Mouse (Mus musculus): ENCODE results near the gene Ccdc9.
"Not testable (repeated sequence)": the region's sequence is repeated elsewhere in the genome, so short reads cannot be mapped to it uniquely, and the experiment has no call there.

The Ccdc9 gene

DNA sequence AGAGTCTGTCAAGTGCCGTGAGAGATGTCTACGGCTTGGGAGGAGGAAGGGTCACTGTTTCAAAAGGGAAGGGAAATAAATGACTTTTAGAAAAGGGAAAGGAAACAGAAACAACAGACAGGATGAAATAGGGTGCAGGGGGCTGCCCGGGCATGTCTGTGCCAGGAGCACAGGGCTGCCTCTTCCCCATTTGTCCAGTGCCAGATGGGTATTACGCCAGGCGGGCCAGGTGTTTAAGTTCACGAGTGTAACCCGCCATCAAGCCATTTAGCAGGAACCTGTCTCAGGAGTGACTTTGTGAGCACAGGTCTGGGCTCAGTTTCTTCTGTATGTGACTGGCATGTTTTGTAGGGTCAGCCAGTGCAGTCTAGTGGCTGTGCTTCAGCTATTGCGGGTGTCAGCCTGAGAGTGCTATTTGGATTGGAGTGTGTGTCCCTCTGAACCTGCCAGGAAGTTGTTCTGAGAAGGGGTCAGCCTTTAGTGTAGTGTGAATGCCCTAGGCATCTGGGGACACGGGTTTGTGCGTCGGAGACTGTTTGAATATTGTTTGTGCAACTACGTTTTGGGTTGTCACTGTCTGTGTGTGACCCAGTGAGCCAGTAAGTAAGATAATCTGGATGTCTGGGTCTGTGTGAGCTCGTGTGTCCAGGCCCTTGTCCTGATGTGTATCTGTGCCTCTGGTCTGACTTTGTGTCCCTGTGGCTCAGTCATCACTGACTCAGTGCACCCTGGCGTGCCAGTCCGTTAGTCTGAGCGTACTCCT is 22.1 kb upstream of the Ccdc9 start:
- in situ Hi-C loops (cut with MseI, MboI), result no loop called here

DNA sequence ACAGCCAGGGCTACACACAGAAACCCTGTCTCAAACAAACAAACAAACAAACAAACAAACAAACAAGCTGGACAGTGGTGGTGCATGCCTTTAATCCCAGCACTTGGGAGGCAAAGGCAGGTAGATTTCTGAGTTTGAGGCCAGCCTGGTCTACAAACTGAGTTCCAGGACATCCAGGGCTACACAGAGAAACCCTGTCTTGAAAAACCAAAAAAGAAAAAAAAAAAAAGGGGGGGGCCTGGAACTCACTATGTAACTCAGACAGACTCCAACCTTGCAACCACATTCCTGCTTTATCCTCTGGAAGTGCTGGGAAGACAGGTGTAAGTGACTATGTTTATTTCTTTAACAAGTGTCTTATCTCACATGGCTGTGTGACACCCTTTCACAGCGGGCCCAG is 21.5 kb upstream of the Ccdc9 start, which contains the start of gene Bbc3:
Gene Bbc3 (plus strand): TSS at position 301 of the 400 bp plus-strand sequence.
- in situ Hi-C loops (cut with MseI, MboI), result not testable (repeated sequence)

DNA sequence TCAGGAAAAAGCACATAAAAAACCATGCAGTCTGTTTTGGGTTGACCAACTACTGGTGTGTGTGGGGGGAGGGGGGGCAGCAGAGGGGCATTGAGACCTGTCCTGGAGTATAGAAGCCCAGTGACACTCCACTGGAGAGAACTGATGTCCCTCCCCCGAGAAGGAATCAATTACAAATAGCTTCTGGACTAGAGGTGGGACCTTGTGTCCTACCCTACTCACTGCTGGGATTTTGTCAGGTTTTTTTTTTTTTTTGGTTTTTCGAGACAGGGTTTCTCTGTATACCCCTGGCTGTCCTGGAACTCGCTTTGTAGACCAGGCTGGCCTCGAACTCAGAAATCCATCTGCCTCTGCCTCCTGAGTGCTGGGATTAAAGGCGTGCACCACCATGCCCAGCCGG is 20.5 kb upstream of the Ccdc9 start:
- in situ Hi-C loops (cut with MseI, MboI), result not testable (repeated sequence)

DNA sequence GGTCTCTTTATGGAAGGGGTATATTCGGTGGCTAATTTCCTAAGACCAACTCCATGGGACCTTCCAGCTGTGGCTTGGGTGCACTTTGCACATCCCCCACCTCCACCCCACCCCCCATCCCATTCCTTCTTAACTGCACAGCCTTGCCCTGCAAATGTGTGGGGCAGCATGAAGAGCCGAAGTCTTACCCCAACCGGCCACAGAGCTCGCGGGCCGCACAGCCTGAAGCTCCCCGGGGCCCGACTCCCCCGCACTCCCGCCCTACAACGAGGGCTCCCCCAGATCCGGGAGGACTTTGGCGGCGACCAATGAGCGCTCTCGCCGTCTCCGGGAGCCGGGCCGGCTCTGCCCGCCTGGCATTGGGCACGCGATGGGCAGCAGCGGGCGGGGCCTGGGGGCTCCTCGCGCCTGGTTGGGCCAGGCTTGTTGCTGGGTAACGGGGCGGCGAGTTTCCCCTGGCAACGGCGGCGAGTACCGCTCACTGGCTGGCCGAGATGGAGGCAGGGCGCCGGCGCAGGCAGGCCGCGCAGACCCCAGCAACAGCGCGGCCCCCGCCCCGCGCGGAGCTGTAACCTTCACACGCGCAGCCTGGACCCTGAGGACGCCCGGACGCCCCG is 12.9 kb upstream of the Ccdc9 start:
- in situ Hi-C loops (cut with MseI, MboI), result no loop called here

DNA sequence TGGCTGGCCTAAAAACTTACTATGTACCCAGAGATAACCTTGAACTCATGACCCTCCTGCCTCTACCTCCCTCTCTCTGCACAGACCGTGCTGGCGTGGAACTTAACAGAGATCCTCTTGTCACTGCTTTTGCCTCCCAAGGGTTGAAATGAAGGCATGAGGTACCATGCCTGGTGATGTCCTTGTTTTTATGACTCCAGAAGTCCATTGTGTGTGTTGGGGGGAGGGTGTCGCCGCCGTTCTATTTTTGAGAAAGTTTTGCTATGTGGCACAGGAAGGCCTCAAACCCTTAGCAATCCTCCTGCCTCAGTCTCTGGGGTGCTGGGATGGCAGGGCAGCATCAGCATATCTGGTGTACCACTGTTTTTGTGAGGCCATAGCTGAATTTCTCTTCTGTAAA is 12.3 kb upstream of the Ccdc9 start:
- in situ Hi-C loops (cut with MseI, MboI), result no loop called here

DNA sequence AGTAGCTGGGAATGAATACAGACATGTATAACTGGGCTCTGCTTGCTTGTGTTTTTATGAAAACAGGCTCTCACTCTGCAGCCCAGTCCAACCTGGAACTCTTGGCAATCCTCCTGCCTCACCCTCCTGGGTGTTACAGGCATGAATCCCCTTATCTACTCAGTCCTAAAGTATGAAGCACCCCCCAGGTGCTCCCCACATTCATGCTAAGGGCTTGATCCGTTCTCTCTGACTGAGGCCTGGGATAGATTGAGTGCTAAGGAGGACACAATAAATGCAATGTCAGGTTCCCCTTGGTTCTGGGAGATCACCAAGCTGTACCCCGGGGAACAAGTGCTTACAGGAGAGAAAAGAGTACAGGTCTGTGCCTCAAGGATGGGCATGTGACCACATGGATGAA is 11.0 kb upstream of the Ccdc9 start:
- in situ Hi-C loops (cut with MseI, MboI), result no loop called here

DNA sequence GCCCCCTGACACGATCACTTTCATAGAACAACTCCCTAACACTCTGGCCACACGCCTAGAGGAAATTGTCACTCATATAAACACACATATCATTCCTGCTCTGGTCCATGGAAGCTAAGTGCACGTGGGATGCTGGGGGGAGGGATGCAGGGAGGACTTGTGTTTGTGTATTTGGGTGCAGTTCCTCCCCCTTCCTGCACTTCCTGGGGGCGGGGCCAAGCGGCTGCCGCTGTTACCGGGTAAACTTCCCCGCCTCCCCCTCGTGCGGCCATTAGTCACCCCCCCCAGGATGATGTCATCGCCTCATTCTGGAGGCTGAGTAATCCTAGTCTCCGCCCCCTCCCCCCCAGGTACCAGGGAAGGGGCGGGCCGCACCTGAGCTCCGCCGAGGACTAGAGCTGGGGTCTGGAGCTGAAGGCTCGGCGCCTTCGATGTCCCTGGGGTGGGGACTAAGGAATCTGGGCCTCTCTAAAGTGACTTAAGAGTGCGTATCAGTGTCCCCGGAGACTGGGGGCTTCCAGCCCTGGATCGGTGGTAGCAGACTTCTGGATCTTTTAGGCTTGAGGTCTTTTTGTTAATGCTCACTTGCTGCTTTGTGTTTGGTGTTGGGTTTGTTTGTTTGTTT is 10.3 kb upstream of the Ccdc9 start:
- in situ Hi-C loops (cut with MseI, MboI), result no loop called here

DNA sequence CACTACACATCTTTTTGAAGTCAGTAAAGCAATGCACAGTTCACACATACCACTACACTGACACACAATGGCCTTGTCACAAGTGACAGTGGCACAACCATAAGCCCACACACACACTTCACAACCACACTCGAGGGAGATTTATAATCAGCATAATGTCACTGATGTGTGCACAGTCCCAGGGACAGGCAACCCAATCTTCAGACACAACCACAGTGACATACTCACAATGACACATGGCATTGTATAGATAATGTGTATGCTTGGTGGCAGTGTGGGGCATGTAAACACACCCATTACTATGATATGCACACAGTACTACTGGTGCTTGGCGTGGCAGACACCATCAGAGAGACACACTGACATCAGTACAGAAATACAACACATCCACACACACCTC is 9.6 kb upstream of the Ccdc9 start:
- in situ Hi-C loops (cut with MseI, MboI), result no loop called here

DNA sequence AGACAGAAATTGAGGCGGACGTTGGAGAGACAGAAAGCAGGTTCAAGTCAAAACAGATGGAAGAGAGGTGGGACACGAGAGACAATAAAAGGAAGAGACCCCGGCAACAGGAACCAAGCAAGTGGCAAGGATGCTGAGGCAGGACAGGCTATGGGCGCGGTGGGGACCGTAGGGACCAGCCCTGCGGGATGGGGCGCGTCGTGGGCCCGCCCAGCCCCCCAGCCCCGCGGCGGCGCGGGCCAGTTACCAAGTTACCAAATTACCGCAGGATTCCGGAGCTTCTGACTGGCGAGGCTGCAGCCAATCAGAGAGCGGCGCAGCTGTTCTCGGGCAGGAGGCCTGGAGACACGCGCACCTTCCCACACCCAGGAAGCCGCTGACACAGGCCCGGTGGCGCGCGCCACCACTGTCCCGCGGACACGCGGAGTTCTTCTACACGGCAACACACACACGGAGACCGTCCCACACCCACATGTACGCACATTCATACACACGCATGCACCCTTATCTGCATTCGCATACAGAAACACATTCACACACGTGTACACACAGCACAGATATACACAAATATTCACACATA is 8.8 kb upstream of the Ccdc9 start:
- in situ Hi-C loops (cut with MseI, MboI), result no loop called here

DNA sequence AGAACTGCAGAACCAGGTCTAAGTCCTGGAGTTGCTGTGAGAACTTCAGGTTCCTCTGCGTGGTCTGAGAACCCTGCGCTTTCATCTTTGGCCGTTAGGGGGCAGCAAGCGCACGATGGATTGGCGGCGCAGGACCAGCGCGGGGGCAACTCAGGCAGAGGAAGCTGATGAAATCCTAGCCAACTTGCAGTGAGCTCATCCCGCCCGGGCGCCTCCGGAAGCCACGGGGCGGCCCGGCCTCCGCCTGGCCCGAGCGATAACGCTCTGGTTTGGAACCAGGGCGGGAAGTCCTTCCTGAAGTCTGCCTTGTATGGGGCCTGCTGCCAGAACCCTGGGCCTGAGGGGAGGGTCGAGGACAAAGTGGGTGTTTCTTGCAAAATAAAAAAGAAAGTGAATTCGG is 8.2 kb upstream of the Ccdc9 start:
- in situ Hi-C loops (cut with MseI, MboI), result no loop called here

DNA sequence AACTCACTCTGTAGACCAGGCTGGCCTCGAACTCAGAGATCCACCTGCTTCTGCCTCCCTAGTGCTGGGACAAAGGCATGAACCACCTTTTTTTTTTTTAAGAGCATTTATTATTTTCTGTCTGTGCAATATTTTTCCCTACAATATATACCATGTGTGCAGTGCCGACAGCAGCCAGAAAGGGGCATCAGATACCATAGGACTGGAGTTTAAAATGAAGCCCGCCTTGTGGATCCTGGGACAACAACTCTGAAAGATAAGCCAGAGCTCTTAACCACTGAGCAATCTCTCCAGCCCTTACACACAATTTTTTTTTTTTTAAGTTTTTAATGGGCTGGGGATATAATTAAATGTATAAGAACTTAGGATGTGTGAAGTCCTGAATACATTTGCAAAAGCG is 7.8 kb upstream of the Ccdc9 start:
- in situ Hi-C loops (cut with MseI, MboI), result no loop called here

DNA sequence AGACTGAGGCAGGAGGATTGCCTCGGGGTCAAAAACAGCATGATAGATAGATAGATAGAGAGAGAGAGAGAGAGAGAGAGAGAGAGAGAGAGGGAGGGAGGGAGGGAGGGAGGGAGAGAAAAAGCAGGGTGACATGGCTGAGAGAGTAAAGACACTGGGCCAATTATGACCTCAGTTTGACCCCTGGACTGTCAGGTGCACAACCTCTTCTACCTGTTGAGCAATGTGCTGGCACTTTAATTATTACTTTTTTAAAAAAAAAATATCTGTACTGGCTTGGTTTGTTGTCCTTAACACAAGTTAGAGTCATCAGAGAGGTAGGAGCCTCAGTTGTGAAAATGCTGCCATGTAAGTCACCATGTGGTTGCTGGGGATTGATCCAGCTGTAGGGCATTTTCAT is 1.2 kb upstream of the Ccdc9 start:
- in situ Hi-C loops (cut with MseI, MboI), result no loop called here

DNA sequence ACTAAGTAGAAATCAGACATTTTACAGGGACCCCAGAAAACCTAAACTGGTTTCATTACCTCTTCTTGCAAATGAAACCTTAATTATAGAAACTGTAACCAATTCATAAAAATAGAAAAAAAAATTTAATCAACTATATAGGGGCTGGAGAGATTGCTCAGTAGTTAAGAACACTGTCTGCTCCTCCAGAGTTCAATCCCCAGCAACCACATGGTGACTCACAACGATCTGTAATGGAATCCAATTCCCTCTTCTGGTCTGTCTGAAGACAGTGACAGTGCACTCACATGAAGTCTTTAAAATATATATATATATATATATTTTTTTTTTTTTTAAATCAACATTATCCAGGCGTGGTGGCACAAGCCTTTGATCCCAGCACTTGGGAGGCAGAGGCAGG is 421 bp upstream of the Ccdc9 start:
- in situ Hi-C loops (cut with MseI, MboI), result no loop called here

DNA sequence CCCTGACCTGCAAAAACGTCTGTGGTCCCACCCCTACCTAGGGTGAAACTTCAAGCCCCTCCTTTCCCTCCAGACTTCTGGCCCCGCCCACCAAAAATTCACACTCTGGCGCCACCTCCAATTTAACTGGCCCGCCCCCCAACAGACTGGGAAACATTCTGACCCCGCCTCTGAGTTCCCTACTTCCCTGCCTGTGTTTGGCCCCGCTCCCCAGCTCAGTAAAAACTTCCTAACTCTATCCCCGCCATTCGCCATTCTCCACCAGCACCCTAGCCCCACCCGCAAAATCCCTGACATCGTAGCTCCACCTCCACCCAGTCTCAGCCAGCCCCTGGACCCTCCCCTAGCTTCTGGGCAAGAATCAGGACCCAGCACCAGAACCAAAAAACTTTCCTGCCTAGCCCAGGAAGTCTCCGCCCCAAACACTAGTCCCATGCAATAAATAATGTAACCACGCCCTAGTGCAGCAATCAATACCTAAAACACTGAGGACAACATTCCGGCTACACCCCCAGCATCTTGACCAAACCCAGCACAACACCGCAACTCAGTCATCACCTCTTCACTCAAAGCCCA is 1.1 kb downstream of the Ccdc9 start:
- in situ Hi-C loops (cut with MseI, MboI), result no loop called here

DNA sequence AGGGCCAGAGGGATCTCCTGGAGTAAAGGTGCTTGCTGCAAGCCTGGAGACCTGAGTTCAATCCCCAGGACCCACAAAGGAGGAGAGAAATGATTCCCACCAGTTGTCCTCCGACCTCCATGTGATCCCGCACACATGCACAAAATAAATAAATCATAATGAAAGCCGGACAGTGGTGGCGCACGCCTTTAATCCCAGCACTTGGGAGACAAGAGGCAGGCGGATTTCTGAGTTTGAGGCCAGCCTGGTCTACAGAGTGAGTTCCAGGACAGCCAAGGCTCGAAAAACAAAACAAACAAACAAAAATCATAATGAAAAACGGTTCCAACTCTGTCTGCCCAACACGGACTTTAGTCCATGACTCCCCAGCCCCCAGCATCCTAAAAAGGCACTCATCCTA is 1.7 kb downstream of the Ccdc9 start:
- in situ Hi-C loops (cut with MseI, MboI), result no loop called here

DNA sequence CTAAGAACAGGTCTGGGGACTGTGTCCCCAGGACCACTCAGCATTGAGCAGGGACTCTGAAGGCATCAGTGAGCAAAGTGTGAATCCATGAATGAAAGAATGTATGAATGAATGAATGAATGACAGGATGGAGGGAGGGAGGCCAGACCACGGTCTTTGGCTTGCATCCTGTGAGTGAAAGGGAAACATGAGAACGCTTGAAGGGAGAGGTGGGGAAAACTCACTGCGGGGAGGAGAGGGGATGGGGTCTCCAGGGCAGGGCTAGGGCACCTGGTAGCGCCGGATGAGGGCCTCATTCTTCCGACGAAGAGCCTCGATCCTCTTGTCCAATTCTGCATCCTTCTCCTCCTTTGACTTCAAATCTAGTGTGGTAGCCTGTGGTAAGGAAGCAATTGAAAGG is 2.6 kb downstream of the Ccdc9 start:
- in situ Hi-C loops (cut with MseI, MboI), result no loop called here

DNA sequence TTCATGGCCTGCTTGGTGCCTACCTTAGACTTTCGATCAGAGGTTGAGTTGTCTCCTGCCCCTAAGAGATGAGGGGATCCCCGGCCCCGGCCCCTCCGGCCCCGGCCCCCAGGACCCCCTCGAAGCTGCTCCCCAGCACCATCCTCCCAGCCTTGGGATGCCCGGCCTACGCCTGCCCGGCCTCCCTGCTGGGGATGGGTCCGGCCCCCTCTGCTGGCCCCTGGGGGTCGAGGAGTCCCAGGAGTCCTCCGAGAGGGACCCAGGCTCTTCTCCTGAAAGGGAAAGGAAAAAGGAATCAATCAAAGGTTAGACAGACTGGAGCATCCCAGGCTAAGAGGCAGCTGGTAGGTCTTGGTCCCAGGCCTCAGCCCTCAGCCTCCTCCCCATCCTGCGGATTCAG is 4.3 kb downstream of the Ccdc9 start:
- in situ Hi-C loops (cut with MseI, MboI), result no loop called here

DNA sequence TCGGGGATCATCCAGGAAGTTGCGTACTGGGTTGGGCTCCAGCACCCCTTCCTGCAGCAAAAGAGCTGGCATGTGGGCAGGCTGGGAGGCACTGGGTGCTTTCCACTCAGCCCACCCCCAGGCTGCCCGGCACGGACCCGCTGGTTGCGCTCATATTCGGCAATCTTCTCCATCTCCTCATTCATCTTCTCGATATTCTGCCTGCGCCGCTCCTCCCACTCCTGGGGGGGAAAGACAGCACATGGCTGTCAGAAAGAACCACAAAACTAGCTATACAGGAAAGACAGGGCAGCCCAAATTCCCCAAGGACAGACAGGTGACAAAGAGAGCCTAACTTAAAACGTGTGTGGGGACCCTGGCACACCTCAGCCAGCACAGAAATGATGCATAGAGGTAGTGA is 5.9 kb downstream of the Ccdc9 start:
- in situ Hi-C loops (cut with MseI, MboI), result no loop called here

DNA sequence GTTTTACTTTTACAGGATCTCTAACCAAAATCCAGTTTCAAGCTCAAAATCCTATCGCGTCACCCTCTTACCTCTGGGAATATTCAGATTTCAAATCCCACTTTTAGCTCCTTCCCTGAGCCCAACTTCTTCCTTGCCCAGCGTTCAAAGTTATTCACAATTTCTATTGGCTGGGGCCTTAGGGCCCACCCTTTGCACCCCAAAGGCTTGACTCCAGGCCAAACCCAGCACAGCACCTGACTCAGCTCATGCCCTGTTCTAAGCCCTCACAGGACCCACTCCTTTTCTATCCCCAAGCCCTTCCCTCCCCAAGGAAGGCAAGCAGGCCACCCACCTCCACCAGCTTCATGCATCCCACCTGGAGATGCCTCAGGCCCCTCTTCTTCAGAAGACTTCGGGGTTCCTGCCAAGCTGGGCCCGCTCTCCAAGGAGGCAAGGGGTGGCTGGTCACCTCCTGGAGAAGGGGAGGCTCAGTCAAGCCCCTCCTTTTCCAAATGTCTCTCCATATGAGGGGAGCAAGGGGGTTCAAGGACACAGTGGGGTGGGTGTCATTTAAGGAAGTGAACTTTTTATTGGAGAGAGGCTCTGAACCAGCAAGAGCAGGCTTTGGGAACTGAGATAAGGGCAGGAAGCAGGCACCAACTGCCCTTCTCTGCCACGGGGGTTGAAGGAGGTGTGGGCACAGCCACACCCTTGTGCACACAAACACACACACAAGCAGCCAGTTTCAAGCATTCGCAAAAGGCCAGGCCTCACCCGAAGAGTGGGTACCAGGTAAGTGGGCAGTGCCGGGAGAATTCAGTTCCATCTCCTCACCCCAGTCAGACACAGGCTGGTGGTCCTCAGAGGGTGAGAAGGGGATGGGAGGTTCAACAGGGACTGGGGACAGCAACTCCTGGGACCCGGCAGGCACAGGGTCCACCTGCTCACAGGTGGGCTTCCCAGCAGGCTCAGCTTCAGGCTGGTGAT is 11.4 kb downstream of the Ccdc9 start:
- in situ Hi-C loops (cut with MseI, MboI), result loop anchor here (5.0 kb wide), 2 partner anchors 53 to 83 kb away; partner anchors contain the start of gene Dhx34 (in 1 of the 2)

DNA sequence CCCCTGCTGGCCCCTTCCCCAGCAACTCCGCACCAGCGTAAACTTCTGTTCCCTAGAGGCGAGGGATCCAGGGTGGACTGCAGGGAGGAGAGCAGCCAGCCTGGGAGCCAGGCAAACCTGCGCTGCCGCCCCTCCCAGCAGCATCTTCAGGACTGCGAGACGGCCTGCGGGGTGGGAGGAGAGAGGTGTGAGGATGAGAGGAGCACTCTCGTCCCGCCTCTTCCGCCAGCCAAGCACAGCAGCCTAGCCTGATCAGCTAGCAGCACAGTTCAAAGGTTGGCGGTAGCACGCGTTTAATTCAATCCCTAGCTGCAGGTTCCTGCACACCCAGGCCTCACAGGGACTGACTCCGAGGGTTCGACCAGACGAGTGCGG is 12.8 kb downstream of the Ccdc9 start:
- in situ Hi-C loops (cut with MseI, MboI), result loop anchor here (5.0 kb wide), 2 partner anchors 51 to 81 kb away; partner anchors contain the start of gene Dhx34 (in 1 of the 2)
